Mouse (Mus musculus) forebrain, postnatal 0 days (tissue): ENCODE measurements at regions not wholly inside any gene's neighbourhood (a gene's known extent, or its start where the extent isn't known, plus 50 kb on each side); places are given as distances from the start of the nearest gene placed in this dataset.

Experiments used
- ATAC-seq: fragments of 200-750 bp; cut with Nextera tagmentation; 2 replicates; pipeline ENCODE4 v1.8.0; 2017; ENCODE audit warnings: mild to moderate bottlenecking, moderate library complexity
- DNase-seq: peaks from one replicate; pipeline ENCODE4 v3.0.0-alpha.2; 2015
- H3K27ac ChIP-seq: fragments of 300-500 bp; sonication (generic); 2 replicates; pipeline ENCODE4 v1.5.1; 2014; ENCODE audit warnings: low read depth, mild to moderate bottlenecking, antibody characterized with exemption, low read length, moderate library complexity, mixed read lengths
- H3K27me3 ChIP-seq: fragments of 300-500 bp; sonication (generic); 2 replicates; pipeline ENCODE4 v1.6.1; 2014; ENCODE audit warnings: mild to moderate bottlenecking, low read length, mixed read lengths; ENCODE audit not compliant: insufficient read depth
- H3K36me3 ChIP-seq: fragments of 300-500 bp; sonication (generic); 2 replicates; pipeline ENCODE4 v1.6.1; 2014; ENCODE audit warnings: mild to moderate bottlenecking, moderate library complexity; ENCODE audit not compliant: insufficient read depth
- H3K4me1 ChIP-seq: fragments of 300-500 bp; sonication (generic); 2 replicates; pipeline ENCODE4 v1.6.1; 2014; ENCODE audit warnings: antibody characterized with exemption; ENCODE audit not compliant: insufficient read depth
- H3K4me2 ChIP-seq: fragments of 300-500 bp; sonication (generic); 2 replicates; pipeline ENCODE4 v1.6.1; 2014; ENCODE audit warnings: low read depth, mild to moderate bottlenecking, moderate library complexity
- H3K4me3 ChIP-seq: fragments of 300-500 bp; sonication (generic); 2 replicates; pipeline ENCODE4 v1.5.1; 2014; ENCODE audit warnings: low read depth, low read length, mixed read lengths
- H3K9ac ChIP-seq: fragments of 300-500 bp; sonication (generic); 2 replicates; pipeline ENCODE4 v1.6.1; 2014; ENCODE audit warnings: mild to moderate bottlenecking
- H3K9me3 ChIP-seq: fragments of 300-500 bp; sonication (generic); 2 replicates; pipeline ENCODE4 v1.6.1; 2016; ENCODE audit warnings: low read length
- CTCF ChIP-seq: sonication (generic); IDR thresholded peaks from 2 replicates; pipeline ENCODE4 v1.5.1; 2016; ENCODE audit warnings: antibody characterized with exemption, control low read depth, low read depth
- WGBS: fragments of 180-500 bp; shearing (Covaris S2); extraction: QIAGEN DNeasy Blood & Tissue Kit; methylation state at CpG from one replicate; pipeline ENCODE4 v1.1.7; 2014; 5-methylcytosine and 5-hydroxymethylcytosine counted together

GRCm38 (mm10) chr15:14418532-14418931, 1245.1 kb upstream of the Cdh6 start:
- H3K27me3 ChIP-seq, result no peaks in the 10 kb centered on the region
- no peaks in the 10 kb centered on the region for H3K4me1 ChIP-seq
- WGBS, result 52% methylated on average over 5 of the region's 5 CpGs
- no peaks in the 10 kb centered on the region for H3K9me3 ChIP-seq
- no peak overlapping the region for H3K4me3 ChIP-seq
- TF ChIP-seq CTCF, result peak; percentile 55
- no peak overlapping the region for H3K4me2 ChIP-seq
- no peak overlapping the region for H3K27ac ChIP-seq
- no peak overlapping the region for H3K9ac ChIP-seq
- H3K36me3 ChIP-seq, result no peaks in the 10 kb centered on the region
- DNase-seq, result peak; percentile 55
- ATAC-seq, result no peak

GRCm38 (mm10) chr15:14385347-14385746, 1211.9 kb upstream of the Cdh6 start:
- H3K27me3 ChIP-seq, result no peaks in the 10 kb centered on the region
- H3K4me2 ChIP-seq, result no peak overlapping the region
- no peak overlapping the region for H3K9ac ChIP-seq
- ATAC-seq, result no peak
- TF ChIP-seq CTCF, result no peak
- H3K9me3 ChIP-seq, result no peaks in the 10 kb centered on the region
- no peaks in the 10 kb centered on the region for H3K36me3 ChIP-seq
- 67% methylated on average over 1 of the region's 1 CpGs for WGBS
- H3K4me3 ChIP-seq, result no peak overlapping the region
- H3K27ac ChIP-seq, result no peak overlapping the region
- no peaks in the 10 kb centered on the region for H3K4me1 ChIP-seq
- no peak for DNase-seq

GRCm38 (mm10) chr15:14378340-14378739, 1204.9 kb upstream of the Cdh6 start:
- Histone ChIP-seq H3K4me1 (no peaks in the 10 kb centered on the region), H3K27me3 (no peaks in the 10 kb centered on the region), H3K4me2 (no peak overlapping the region), H3K9me3 (no peaks in the 10 kb centered on the region), H3K9ac (no peak overlapping the region), H3K27ac (no peak overlapping the region), H3K36me3 (no peaks in the 10 kb centered on the region), H3K4me3 (no peak overlapping the region)
- no peak for ATAC-seq
- no peak for DNase-seq
- TF ChIP-seq CTCF, result no peak
